Mouse (Mus musculus) bone marrow, adult 2 months (tissue): Measurements from ENCODE around the gene Fosb.

Source experiments
- CTCF ChIP-seq: fragments of 200-500 bp; IDR thresholded peaks from 2 replicates; pipeline ENCODE4 v1.5.1; 2011; ENCODE audit warnings: low read length, control low read depth; ENCODE audit not compliant: control insufficient read depth, insufficient read depth
- POLR2A ChIP-seq: fragments of 200-500 bp; IDR thresholded peaks from 2 replicates; pipeline ENCODE4 v1.6.1; 2011; ENCODE audit warnings: low read depth, mild to moderate bottlenecking, control low read depth, low read length, borderline replicate concordance; ENCODE audit not compliant: control insufficient read depth

DNA sequence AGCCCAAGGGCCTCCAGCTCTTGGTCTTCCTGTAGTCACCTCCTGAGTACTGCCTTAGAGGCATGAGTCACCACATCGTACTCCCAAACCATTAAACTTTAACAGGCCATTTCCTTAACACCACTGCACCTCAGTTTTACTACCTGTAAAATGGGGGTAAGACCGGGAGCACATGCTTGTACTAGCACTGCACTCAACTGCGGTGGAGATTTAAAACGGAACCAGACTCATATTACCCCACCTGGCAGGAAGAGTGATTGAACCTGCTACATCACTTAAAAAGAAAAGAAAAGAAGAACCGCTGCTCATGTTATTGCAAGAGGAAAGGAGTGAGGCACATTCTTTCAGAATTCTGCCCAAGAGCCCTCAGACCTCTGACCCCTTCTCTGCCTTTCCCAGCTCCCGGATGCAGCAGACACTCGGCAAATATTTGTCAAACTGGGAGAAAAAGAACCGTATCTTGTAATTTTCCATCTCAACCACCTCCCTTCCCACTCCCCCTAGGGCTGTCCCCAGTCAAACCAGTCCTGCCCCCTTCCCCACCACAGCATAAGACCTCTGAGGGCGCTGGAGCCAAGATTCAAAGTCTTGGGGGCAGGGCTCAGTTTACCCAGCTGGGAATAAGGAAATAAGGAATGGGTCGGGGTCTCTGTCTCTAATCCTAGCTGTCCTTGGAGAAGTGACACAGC lies 40.7 kb downstream of the Fosb start:
- TF ChIP-seq CTCF: no peak
- no peak for TF ChIP-seq POLR2A
